Mouse (Mus musculus) liver, embryonic 14.5 days (tissue): ENCODE measurements around the gene Mymx. TPM values are rescaled to one million over a fixed set of nuclear protein-coding genes. Genes with fewer than 3 reads are reported as not detected.

Source experiments
- ATAC-seq: fragments of 200-750 bp; cut with Nextera tagmentation; 2 replicates; pipeline ENCODE4 v1.8.0; 2017; ENCODE audit warnings: moderate number of reproducible peaks, mild to moderate bottlenecking, moderate library complexity; ENCODE audit not compliant: insufficient read depth
- DNase-seq, 3 experiments: peaks; one replicate each; pipeline ENCODE4 v3.0.0-alpha.2; 2012 to 2013; ENCODE audit warnings: low read depth in 3 of 3, low spot score in 3 of 3
- H3K27ac ChIP-seq: fragments of 300-500 bp; sonication (generic); 2 replicates; pipeline ENCODE4 v1.5.1; 2014; ENCODE audit warnings: moderate library complexity, mild to moderate bottlenecking, control low read depth, inconsistent platforms
- H3K27me3 ChIP-seq: fragments of 300-500 bp; sonication (generic); 2 replicates; pipeline ENCODE4 v1.6.1; 2014; ENCODE audit warnings: mild to moderate bottlenecking, low read length, moderate library complexity; ENCODE audit not compliant: control insufficient read depth, insufficient read depth
- H3K36me3 ChIP-seq: fragments of 300-500 bp; sonication (generic); replicated peaks from 2 replicates; pipeline ENCODE4 v1.6.1; 2014; ENCODE audit warnings: low read depth; ENCODE audit not compliant: control insufficient read depth, insufficient read depth
- H3K4me1 ChIP-seq, 2 experiments: fragments of 200-500 bp in 1 of 2; fragments of 300-500 bp in 1 of 2; sonication (generic) in 1 of 2; replicated peaks; 2 replicates each; pipeline ENCODE4 v1.6.1; 2012 to 2014; ENCODE audit warnings: antibody characterized with exemption in 1 of 2, inconsistent platforms in 1 of 2, low read length in 1 of 2; ENCODE audit not compliant: control insufficient read depth in 2 of 2, insufficient read depth in 2 of 2
- H3K4me2 ChIP-seq: fragments of 300-500 bp; sonication (generic); 2 replicates; pipeline ENCODE4 v1.6.1; 2014; ENCODE audit warnings: low read depth, mild to moderate bottlenecking, control low read depth, moderate library complexity
- H3K4me3 ChIP-seq, 2 experiments: fragments of 200-500 bp in 1 of 2; fragments of 300-500 bp in 1 of 2; sonication (generic) in 1 of 2; 2 replicates each; pipeline ENCODE4 v1.5.1; 2012 to 2014; ENCODE audit warnings: low read depth in 2 of 2, low read length in 2 of 2, mild to moderate bottlenecking in 2 of 2, control low read depth in 1 of 2, inconsistent platforms in 1 of 2, moderate library complexity in 1 of 2; ENCODE audit not compliant: insufficient read depth in 1 of 2
- H3K9ac ChIP-seq: fragments of 300-500 bp; sonication (generic); replicated peaks from 2 replicates; pipeline ENCODE4 v1.6.1; 2014; ENCODE audit warnings: mild to moderate bottlenecking, control low read depth, moderate library complexity
- H3K9me3 ChIP-seq: fragments of 300-500 bp; sonication (generic); 2 replicates; pipeline ENCODE4 v1.6.1; 2016; ENCODE audit warnings: low read length, mixed read lengths; ENCODE audit not compliant: control insufficient read depth
- CTCF ChIP-seq: IDR thresholded peaks from 2 replicates; pipeline ENCODE4 v1.5.1; 2016; ENCODE audit warnings: antibody characterized with exemption, low read depth, control low read depth
- EP300 ChIP-seq: IDR thresholded peaks from 2 replicates; pipeline ENCODE4 v1.6.1; 2016; ENCODE audit warnings: antibody characterized with exemption, low read depth
- WGBS: fragments of 180-500 bp; shearing (Covaris S2); extraction: QIAGEN DNeasy Blood & Tissue Kit; methylation state at CpG from one replicate; pipeline ENCODE4 v1.1.7; 2014; ENCODE audit not compliant: insufficient replicate concordance; 5-methylcytosine and 5-hydroxymethylcytosine counted together
- polyA plus RNA-seq, 2 experiments: library from polyadenylated mRNA; depleted of rRNA in 1 of 2; stranded (reverse) in 1 of 2; unstranded in 1 of 2; fragments of >200 nt; fragmentation: Nextera tagmentation in 1 of 2; extraction: Ambion mirVana in 1 of 2; gene quantifications; 2 replicates each; pipeline versions ENCODE4 v1.2.1 to v1.2.3; 2012 to 2014

Gene Mymx
- polyA plus RNA-seq, 2 experiments = not detected

DNA sequence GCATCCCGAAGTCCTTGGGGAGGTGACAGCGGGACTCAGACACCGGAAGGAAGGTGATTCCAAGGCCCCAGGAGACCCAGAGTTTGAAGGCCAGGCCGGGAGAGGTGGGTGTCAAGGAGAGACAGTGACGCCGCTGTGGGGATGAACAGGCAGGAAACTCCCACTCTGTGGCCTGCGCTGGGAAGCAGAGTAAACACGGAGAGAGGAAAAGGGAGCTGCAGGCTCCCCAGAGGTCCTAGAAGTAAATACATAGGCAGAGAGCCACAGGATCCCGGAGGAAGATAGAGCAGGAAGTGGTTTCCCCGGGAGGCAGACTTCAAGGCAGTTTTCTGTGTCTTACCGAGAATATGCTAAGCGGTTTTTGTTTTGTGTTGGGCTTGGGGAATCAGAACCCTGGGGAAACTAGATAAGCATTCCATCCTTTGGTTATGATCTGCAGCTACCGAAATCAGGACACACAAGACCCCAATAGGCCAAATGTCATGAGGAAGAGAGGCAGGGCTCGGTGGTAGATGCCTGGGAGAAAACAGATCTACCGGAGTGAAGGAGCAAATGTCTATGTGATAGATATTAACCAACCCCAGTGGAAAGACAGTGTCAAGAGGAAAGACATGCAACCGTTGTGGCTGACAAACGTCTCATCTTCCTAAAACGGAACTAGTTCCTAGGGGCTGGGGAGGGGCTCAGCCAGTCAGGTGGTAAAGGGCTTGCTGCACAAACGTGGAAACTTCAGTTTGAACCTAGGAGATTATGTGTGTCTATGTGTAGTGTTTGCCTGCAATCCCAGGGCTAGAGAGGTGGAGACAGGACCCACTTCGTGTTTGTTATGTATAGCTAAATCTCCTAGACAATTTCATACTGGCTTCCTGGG is 17.7 kb upstream of the Mymx start:
- peak overlapping the region; percentile 9; the same call in 1 of the 2 replicates for H3K27ac ChIP-seq
- peak overlapping the region; percentile 64 for H3K4me2 ChIP-seq
- peak overlapping the region; percentile 6 to 12 for H3K4me3 ChIP-seq
- 6% methylated on average over 20 of the region's 20 CpGs for WGBS
- H3K27me3 ChIP-seq = no peaks in the 10 kb centered on the region
- no peaks in the 10 kb centered on the region for H3K36me3 ChIP-seq
- DNase-seq = no peak
- TF ChIP-seq EP300 (no peak), CTCF (no peak)
- H3K4me1 ChIP-seq = peaks cover 3 to 19% of the 10 kb centered on the region in 2 experiments; a peak in 3 of 4 replicates
- H3K9ac ChIP-seq = peak overlapping the region; percentile 51
- peak; percentile 61; the same call in 1 of the 2 replicates for ATAC-seq
- H3K9me3 ChIP-seq = no peaks in the 10 kb centered on the region

DNA sequence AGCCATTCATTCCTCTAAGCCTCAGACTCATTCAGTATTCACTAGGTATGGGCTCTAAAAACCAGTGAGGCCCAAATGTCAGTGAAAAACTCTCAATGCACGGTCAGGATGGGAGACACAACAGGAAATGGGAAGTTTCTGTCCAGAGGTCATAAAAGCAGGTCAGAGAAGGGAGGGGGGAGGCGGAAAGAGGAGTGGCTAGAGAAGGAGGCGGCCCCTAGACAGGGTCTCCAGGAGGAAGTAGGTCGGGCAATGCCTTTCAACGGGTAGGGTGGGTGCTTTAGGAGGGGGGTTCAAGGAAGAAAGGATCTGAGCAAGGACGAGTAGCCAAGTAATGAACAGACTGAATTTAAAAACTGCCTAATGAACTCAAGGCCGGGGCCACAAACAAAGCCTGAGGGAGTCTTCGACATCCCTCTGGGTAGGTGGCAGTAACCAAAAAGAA is 17.1 kb upstream of the Mymx start:
- Histone ChIP-seq H3K36me3 (no peaks in the 10 kb centered on the region), H3K27ac (no peak overlapping the region), H3K4me3 (peak overlapping the region; percentile 6 to 12), H3K27me3 (no peaks in the 10 kb centered on the region), H3K9ac (peak overlapping the region; percentile 51), H3K4me2 (peak overlapping the region; percentile 64), H3K9me3 (no peaks in the 10 kb centered on the region), H3K4me1 (peaks cover 3 to 19% of the 10 kb centered on the region in 2 experiments; a peak in 3 of 4 replicates)
- ATAC-seq (peak; percentile 70), DNase-seq (no peak)
- WGBS = 5% methylated on average over 8 of the region's 8 CpGs
- TF ChIP-seq EP300 = no peak
- no peak for TF ChIP-seq CTCF

DNA sequence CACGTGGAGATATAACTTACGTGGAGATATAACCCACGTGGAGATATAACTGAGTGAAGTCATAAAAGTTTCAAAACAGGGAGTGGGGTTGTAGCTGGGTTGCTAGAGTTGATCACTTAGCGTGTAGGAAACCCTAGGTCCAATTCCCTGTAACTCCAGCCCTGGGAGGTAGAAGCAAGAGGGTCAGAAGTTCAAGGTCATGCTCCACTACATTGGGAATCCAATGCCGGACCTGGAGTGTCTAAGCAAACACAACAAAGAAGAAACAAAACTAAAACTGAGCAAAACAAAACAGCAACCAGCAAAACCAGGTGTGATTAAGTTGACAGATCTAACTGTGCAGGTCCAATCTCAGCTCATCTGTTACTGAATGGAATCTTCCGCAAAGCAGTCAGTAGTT is 15.8 kb upstream of the Mymx start:
- no peak for ATAC-seq
- peaks cover 3 to 22% of the 10 kb centered on the region in 2 experiments; a peak in 3 of 4 replicates for H3K4me1 ChIP-seq
- TF ChIP-seq EP300 = no peak
- no peak for TF ChIP-seq CTCF
- no peaks in the 10 kb centered on the region for H3K36me3 ChIP-seq
- no peak overlapping the region for H3K4me2 ChIP-seq
- no peaks in the 10 kb centered on the region for H3K9me3 ChIP-seq
- H3K27me3 ChIP-seq = no peaks in the 10 kb centered on the region
- 71% methylated on average over 6 of the region's 6 CpGs for WGBS
- H3K4me3 ChIP-seq = no peak overlapping the region
- H3K9ac ChIP-seq = no peak overlapping the region
- no peak overlapping the region for H3K27ac ChIP-seq
- no peak for DNase-seq

DNA sequence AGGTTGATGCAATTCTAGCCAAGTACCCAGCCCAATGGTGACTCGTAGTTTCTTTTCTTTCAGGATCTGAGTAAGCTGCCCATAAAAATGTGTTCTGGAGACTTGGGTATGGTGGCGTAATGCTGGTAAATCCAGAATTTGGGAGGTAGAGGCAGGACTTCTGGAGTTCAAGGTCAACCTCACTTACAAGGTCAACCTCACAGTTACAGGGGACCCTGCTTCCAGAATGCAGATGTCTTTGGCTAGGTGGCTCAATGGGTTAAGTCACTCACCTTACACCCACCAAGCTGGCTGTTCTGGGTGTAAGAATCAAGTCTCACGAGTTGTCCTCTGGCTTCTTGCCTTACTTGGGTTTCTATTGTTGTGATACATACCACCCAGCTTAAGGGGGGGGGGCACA is 14.8 kb upstream of the Mymx start:
- H3K27ac ChIP-seq = no peak overlapping the region
- no peaks in the 10 kb centered on the region for H3K36me3 ChIP-seq
- TF ChIP-seq CTCF (no peak), EP300 (no peak)
- H3K4me1 ChIP-seq = peaks cover 5 to 23% of the 10 kb centered on the region in 2 experiments; a peak in 3 of 4 replicates
- no peak overlapping the region for H3K4me3 ChIP-seq
- WGBS = 56% methylated on average over 3 of the region's 3 CpGs
- no peaks in the 10 kb centered on the region for H3K27me3 ChIP-seq
- DNase-seq (no peak), ATAC-seq (no peak)
- H3K4me2 ChIP-seq = no peak overlapping the region
- no peak overlapping the region for H3K9ac ChIP-seq
- H3K9me3 ChIP-seq = no peaks in the 10 kb centered on the region

DNA sequence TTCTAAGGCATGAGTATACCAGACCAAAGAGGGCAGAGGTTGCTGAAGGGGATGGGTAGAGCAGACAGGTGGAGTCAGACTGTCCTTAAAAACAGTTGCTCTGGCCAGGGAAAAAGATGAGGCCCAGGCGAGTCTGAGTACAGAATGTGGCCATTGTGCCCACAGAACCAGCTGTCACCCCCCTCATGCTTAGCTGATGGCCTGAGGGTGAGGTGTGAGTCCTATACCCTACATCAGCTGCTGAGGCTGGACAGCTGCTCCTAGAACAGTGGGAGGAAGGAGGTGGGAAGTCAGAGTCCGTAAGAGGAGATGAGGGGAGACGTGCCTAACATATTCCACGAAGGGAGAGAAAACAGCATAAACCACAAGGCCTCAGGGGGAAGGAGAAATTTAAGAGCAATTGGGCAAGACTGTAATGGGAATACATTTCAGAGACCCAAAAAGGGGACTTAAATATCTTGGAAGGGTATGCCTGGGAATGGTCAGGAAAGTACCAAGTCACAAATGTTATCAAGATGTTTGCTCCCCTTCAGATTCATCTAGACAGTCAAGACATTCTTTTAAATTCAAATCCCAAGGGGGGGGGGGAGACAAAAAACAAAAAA is 14.2 kb upstream of the Mymx start:
- TF ChIP-seq CTCF (no peak), EP300 (no peak)
- Histone ChIP-seq H3K4me3 (no peak overlapping the region), H3K36me3 (no peaks in the 10 kb centered on the region), H3K9ac (no peak overlapping the region), H3K27ac (no peak overlapping the region), H3K27me3 (no peaks in the 10 kb centered on the region), H3K4me1 (peaks cover 6 to 24% of the 10 kb centered on the region in 2 experiments; a peak in 3 of 4 replicates), H3K9me3 (no peaks in the 10 kb centered on the region), H3K4me2 (no peak overlapping the region)
- ATAC-seq (no peak), DNase-seq (no peak)
- 47% methylated on average over 4 of the region's 4 CpGs for WGBS
